Mouse (Mus musculus): Measurements from ENCODE around the gene Olfr1113. TPM values are rescaled to one million over a fixed set of nuclear protein-coding genes. Genes with fewer than 3 reads are reported as not detected.

Olfr1113 gene
- not detected in 2 replicates for polyA plus RNA-seq (2012; rRNA removed)

GRCm38 (mm10) chr2:87208670-87209069 is at the start of gene Olfr1113:
TSS of gene Olfr1113 (plus strand) at chr2:87208970.

GRCm38 (mm10) chr2:87187498-87187897 is 21.3 kb upstream of the Olfr1113 start, which contains the start of gene Olfr1112:
TSS of gene Olfr1112 (plus strand) at chr2:87187798.

DNA sequence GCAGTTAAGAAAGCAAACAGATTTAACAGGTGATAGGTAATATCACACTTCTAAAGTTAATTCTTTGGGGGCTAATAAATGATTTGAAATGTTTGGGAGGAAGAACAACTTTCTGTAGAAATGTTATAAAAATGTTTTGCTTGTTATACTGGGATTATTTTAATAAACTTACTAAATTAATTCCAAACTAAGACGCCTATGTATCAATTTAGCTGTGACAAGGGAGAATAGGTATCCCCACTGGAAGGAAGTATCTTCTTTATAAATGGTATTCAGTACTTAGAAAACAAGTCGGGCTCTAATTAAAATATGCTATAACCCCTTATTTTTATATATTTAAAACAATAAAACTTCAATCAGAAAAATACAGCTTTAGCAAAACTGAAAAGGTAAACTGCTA is 38.9 kb downstream of the Olfr1113 start, which contains the start of gene Olfr1115:
Gene Olfr1115 (plus strand): TSS at position 301 of the 400 bp plus-strand sequence.

Other genes starting within 250 kb of the Olfr1113 start
- gene Olfr1099, start 248.3 kb upstream of the Olfr1113 start, polyA plus RNA-seq (2012; rRNA removed) = not detected in 2 replicates
- not detected in 2 replicates for gene Olfr1100, start 229.0 kb upstream of the Olfr1113 start, polyA plus RNA-seq (2012; rRNA removed)
- gene Olfr1101, start 217.7 kb upstream of the Olfr1113 start, polyA plus RNA-seq (2012; rRNA removed) = not detected in 2 replicates
- gene Olfr1102, start 210.6 kb upstream of the Olfr1113 start, polyA plus RNA-seq (2012; rRNA removed) = not detected in 2 replicates
- gene Olfr1104, start 181.9 kb upstream of the Olfr1113 start, polyA plus RNA-seq (2012; rRNA removed) = not detected in 2 replicates
- not detected in 2 replicates for gene Olfr1105, start 172.4 kb upstream of the Olfr1113 start, polyA plus RNA-seq (2012; rRNA removed)
- gene Olfr1106, start 156.7 kb upstream of the Olfr1113 start, polyA plus RNA-seq (2012; rRNA removed) = not detected in 2 replicates
- not detected in 2 replicates for gene Olfr1107, start 133.2 kb upstream of the Olfr1113 start, polyA plus RNA-seq (2012; rRNA removed)
- not detected in 2 replicates for gene Olfr1109, start 113.0 kb upstream of the Olfr1113 start, polyA plus RNA-seq (2012; rRNA removed)
- not detected in 2 replicates for gene Olfr259, start 94.4 kb upstream of the Olfr1113 start, polyA plus RNA-seq (2012; rRNA removed)
- gene Olfr1110, start 68.7 kb upstream of the Olfr1113 start, polyA plus RNA-seq (2012; rRNA removed) = not detected in 2 replicates
- gene Olfr1111, start 56.3 kb upstream of the Olfr1113 start, polyA plus RNA-seq (2012; rRNA removed) = not detected in 2 replicates
- gene Olfr1112, start 21.2 kb upstream of the Olfr1113 start, polyA plus RNA-seq (2012; rRNA removed) = not detected in 2 replicates
- not detected in 2 replicates for gene Olfr1115, start 39.0 kb downstream of the Olfr1113 start, polyA plus RNA-seq (2012; rRNA removed)
- gene Olfr1116, start 58.6 kb downstream of the Olfr1113 start, polyA plus RNA-seq (2012; rRNA removed) = not detected in 2 replicates
- gene Olfr1118, start 98.6 kb downstream of the Olfr1113 start, polyA plus RNA-seq (2012; rRNA removed) = not detected in 2 replicates
- not detected in 2 replicates for gene Olfr1120, start 145.8 kb downstream of the Olfr1113 start, polyA plus RNA-seq (2012; rRNA removed)
- not detected in 2 replicates for gene Olfr1121, start 160.9 kb downstream of the Olfr1113 start, polyA plus RNA-seq (2012; rRNA removed)
- gene Olfr1122, start 176.9 kb downstream of the Olfr1113 start, polyA plus RNA-seq (2012; rRNA removed) = not detected in 2 replicates
- gene Olfr1123, start 207.7 kb downstream of the Olfr1113 start, polyA plus RNA-seq (2012; rRNA removed) = not detected in 2 replicates
- gene Olfr1124, start 221.3 kb downstream of the Olfr1113 start, polyA plus RNA-seq (2012; rRNA removed) = not detected in 2 replicates
- not detected in 2 replicates for gene Olfr1126, start 245.0 kb downstream of the Olfr1113 start, polyA plus RNA-seq (2012; rRNA removed)